ENCODE assay signal across 8 mouse cellular contexts in genomic region chr7:46638889-46639691, GRCm38 (mm10). TPM values are rescaled to one million over a fixed set of nuclear protein-coding genes. Genes with fewer than 3 reads are reported as not detected.
A peak's percentile ranks its signal among the peaks of the same experiment; 100 is the strongest.
DNase-seq lines count a peak whose midpoint lies in the region; ATAC-seq lines count a peak whose summit lies in the region.

No protein-coding gene starts in this region.

- no peaks in the 10 kb centered on the region for H3K27me3 ChIP-seq in kidney, embryonic 14.5 days (ENCODE audit: control insufficient read depth, insufficient read depth, low read length)
- peaks cover 6% of the 10 kb centered on the region; the same call in 1 of the 2 replicates for H3K27me3 ChIP-seq in hindbrain, embryonic 12.5 days

- no peaks in the 10 kb centered on the region for H3K36me3 ChIP-seq in kidney, embryonic 14.5 days (ENCODE audit: control insufficient read depth, insufficient read depth, low read length)
- H3K36me3 ChIP-seq in hindbrain, embryonic 12.5 days = 0 out of 2 replicates have a peak, but pooled peaks cover 4% of the 10 kb centered on the region

- no peak for DNase-seq in kidney, postnatal 14 days
- DNase-seq in c-Kit-positive CD71-positive TER-119-negative erythroid progenitor cells, embryonic 14.5 days (ENCODE audit: low read depth) = peak; percentile 8
- no peak for DNase-seq in embryo, embryonic 10 days (ENCODE audit: low spot score)
- DNase-seq in ovary, postnatal 36 days (ENCODE audit: low spot score) = no peak

- peak overlapping the region; percentile 69 for H3K9ac ChIP-seq in kidney, embryonic 14.5 days (ENCODE audit: low read depth, low read length)
- peak overlapping the region; percentile 73 for H3K9ac ChIP-seq in hindbrain, embryonic 12.5 days

- peaks cover 9% of the 10 kb centered on the region for H3K4me1 ChIP-seq in kidney, embryonic 14.5 days (ENCODE audit: control insufficient read depth, insufficient read depth, low read length)
- peaks cover 10% of the 10 kb centered on the region for H3K4me1 ChIP-seq in hindbrain, embryonic 12.5 days

- H3K4me3 ChIP-seq in kidney, embryonic 14.5 days (ENCODE audit: low read length) = peak overlapping the region; percentile 60
- H3K4me3 ChIP-seq in hindbrain, embryonic 12.5 days = peak overlapping the region; percentile 67

- WGBS in kidney, embryonic 14.5 days = 9% methylated on average over 32 of the region's 32 CpGs
- 9% methylated on average over 32 of the region's 32 CpGs for WGBS in hindbrain, embryonic 12.5 days

- H3K9me3 ChIP-seq in kidney, embryonic 14.5 days (ENCODE audit: control insufficient read depth, low read length) = no peaks in the 10 kb centered on the region
- no peaks in the 10 kb centered on the region for H3K9me3 ChIP-seq in hindbrain, embryonic 12.5 days (replicated peaks)

- peak; percentile 29 for ATAC-seq in kidney, embryonic 14.5 days (ENCODE audit: low FRiP score, low TSS enrichment)
- peak; percentile 2 for ATAC-seq in CD4-positive, CD25-positive, alpha-beta regulatory T cell, adult 4 months
- peak; percentile 51 for ATAC-seq in hindbrain, embryonic 12.5 days (ENCODE audit: low FRiP score)
- 0 out of 2 replicates have a peak, but pooled peaks have one; percentile 1 for ATAC-seq in megakaryocyte-erythroid progenitor cell, adult 5-6 weeks (replicated peaks; ENCODE audit: low FRiP score, low TSS enrichment, poor library complexity, severe bottlenecking)

- H3K4me2 ChIP-seq in kidney, embryonic 14.5 days (replicated peaks; ENCODE audit: low read depth, low read length) = peak overlapping the region; percentile 77
- H3K4me2 ChIP-seq in hindbrain, embryonic 12.5 days (replicated peaks) = peak overlapping the region; percentile 85

- H3K27ac ChIP-seq in kidney, embryonic 14.5 days (ENCODE audit: low read depth, low read length) = no peak overlapping the region
- H3K27ac ChIP-seq in hindbrain, embryonic 12.5 days = peak overlapping the region; percentile 81

RNA-seq across cellular contexts. Expression of gene Sergef, which starts 0.5 kb away (rescaled TPM):
- 10.9 and 15.7 TPM in 2 replicates for polyA plus RNA-seq in kidney, embryonic 14.5 days (2014; fragmentation: Nextera tagmentation; extraction: Ambion mirVana)
- polyA plus RNA-seq in CD4-positive, CD25-positive, alpha-beta regulatory T cell, adult 4 months (2017; shearing (Covaris generic)) = 10 to 100 TPM; 20.2 to 25.5 TPM
- 18.9 and 20.3 TPM in 2 replicates for polyA plus RNA-seq in hindbrain, embryonic 12.5 days (2016; fragmentation: Nextera tagmentation; extraction: Ambion mirVana)
- total RNA-seq in megakaryocyte-erythroid progenitor cell, adult 5-6 weeks (2014; fragmentation: Nextera tagmentation) = 8.6 and 17.3 TPM in 2 replicates
- total RNA-seq in megakaryocyte-erythroid progenitor cell, adult 5-6 weeks (2017) = 9.0 and 10.2 TPM in 2 replicates

RNA-seq across cellular contexts. Expression of gene Tph1, which starts 33.2 kb away (rescaled TPM):
- 0.86 and 1.1 TPM in 2 replicates for polyA plus RNA-seq in kidney, embryonic 14.5 days (2014; fragmentation: Nextera tagmentation; extraction: Ambion mirVana)
- polyA plus RNA-seq in CD4-positive, CD25-positive, alpha-beta regulatory T cell, adult 4 months (2017; shearing (Covaris generic)) = under 1 TPM in 1 of 2 experiments, not detected in 1; 0.48 TPM
- 0.12 and 0.83 TPM in 2 replicates for polyA plus RNA-seq in hindbrain, embryonic 12.5 days (2016; fragmentation: Nextera tagmentation; extraction: Ambion mirVana)
- total RNA-seq in megakaryocyte-erythroid progenitor cell, adult 5-6 weeks (2014; fragmentation: Nextera tagmentation) = not detected in 2 replicates
- not detected in 2 replicates for total RNA-seq in megakaryocyte-erythroid progenitor cell, adult 5-6 weeks (2017)

Comparison
In these comparisons a context has a peak if more than half of its experiments do, and no peak if none do; other contexts are left out.
1. ATAC-seq: peak in every context shown above with its lines; median percentile 51 in hindbrain, embryonic 12.5 days; 29 in kidney, embryonic 14.5 days; 2 in CD4-positive, CD25-positive, alpha-beta regulatory T cell, adult 4 months; 1 in megakaryocyte-erythroid progenitor cell, adult 5-6 weeks.